Mouse (Mus musculus) stomach, postnatal 0 days (tissue): Measurements from ENCODE around the gene Ttc23.

Experiments used
- CTCF ChIP-seq: IDR thresholded peaks from 2 replicates; pipeline ENCODE4 v1.5.1; 2016; ENCODE audit warnings: antibody characterized with exemption, low read depth, mild to moderate bottlenecking, moderate library complexity
- EP300 ChIP-seq: optimal IDR thresholded peaks from 2 replicates; pipeline ENCODE3; 2016; ENCODE audit warnings: antibody characterized with exemption

DNA sequence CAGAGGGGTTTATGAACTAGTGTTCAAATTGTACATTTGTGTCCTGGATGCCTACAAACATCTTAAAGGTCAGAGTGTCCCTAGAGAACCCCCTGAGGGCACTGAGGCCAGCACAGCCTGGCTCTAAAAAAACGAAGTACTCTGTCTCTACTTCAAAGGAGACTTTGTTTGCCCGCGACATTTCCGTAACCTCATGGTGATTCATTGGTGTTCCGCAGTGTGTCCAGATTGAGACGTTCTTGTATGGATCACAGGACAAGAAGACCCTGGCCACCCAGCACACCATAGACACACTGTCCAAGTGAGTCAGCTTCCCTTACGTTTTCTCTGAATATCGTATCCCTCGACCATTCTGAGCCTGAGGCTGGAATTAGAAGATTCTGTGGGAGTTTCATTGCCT is 77.8 kb downstream of the Ttc23 start:
- no peak for TF ChIP-seq CTCF
- TF ChIP-seq EP300 = no peak
